Mouse (Mus musculus): Measurements from ENCODE around the gene Lhx8.

DNA sequence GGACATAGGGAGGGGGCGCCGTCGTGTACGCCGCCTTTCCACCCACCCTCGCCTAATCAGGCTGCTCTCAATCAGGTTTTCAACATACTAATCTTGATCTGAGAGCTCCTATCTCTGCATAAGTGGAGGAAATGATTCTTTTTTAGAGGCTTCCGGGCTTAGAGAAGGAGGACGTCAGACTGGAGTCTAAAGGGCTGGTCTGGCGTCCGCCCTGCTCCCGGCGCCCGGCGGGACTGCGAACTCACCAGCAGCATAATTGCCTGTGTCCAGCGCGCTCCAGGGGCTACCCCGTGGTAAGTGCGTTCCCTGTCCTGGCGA, 1.7 kb upstream of the Lhx8 start:
- no peak for TF ChIP-seq EP300 (IDR thresholded peaks at IDR 0.05; ENCODE audit: low read depth)
- no peak for TF ChIP-seq CTCF (IDR thresholded peaks at IDR 0.05; ENCODE audit: low read depth)

Data from liver, postnatal 0 days (tissue).